Mouse (Mus musculus) spleen, adult 18-20 months (tissue): ENCODE measurements around the gene Rsbn1.

Experiments
- DNase-seq, 2 experiments: peaks; one replicate each; pipeline ENCODE4 v3.0.0; 2022; ENCODE audit warnings: mixed read lengths in 2 of 2

The Rsbn1 gene

DNA sequence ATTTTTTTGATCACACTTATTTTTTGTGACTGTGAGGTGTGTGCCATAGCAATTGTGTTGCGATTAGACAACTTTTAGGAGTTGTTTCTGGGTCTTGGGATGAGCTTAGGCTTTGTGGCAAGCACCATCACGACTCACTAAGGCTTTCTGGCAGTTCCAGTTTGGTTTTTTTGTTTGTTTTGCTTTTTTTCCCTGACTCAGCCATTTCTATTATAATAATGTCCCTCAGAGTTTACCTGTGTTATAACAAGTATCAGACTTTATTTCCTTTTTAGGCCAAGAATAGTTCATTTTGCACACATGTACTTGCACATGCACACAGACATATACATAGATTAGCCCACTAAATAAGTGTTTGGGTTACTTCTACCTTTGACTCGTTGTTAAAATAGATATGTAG lies 46.7 kb downstream of the Rsbn1 start:
- no peak for DNase-seq

DNA sequence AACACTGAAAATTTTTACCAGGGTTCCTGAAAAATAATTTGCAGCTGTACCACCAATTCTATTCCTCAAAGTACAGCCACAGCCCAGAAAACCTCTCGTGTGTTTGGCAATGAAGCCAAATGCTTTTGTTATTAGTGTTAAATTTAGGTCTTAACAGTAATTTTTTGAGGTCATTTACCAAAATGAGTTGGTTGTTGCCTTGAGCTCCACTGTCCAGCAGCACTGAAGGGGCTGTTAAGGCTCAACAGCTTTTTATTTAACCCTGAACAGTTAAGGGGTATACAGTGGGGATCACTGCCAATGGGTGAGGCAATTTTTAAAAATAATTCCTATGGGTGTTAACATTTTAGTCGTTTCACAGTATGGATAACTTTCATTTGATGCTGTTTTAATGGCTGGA lies 53.3 kb downstream of the Rsbn1 start:
- no peak for DNase-seq

DNA sequence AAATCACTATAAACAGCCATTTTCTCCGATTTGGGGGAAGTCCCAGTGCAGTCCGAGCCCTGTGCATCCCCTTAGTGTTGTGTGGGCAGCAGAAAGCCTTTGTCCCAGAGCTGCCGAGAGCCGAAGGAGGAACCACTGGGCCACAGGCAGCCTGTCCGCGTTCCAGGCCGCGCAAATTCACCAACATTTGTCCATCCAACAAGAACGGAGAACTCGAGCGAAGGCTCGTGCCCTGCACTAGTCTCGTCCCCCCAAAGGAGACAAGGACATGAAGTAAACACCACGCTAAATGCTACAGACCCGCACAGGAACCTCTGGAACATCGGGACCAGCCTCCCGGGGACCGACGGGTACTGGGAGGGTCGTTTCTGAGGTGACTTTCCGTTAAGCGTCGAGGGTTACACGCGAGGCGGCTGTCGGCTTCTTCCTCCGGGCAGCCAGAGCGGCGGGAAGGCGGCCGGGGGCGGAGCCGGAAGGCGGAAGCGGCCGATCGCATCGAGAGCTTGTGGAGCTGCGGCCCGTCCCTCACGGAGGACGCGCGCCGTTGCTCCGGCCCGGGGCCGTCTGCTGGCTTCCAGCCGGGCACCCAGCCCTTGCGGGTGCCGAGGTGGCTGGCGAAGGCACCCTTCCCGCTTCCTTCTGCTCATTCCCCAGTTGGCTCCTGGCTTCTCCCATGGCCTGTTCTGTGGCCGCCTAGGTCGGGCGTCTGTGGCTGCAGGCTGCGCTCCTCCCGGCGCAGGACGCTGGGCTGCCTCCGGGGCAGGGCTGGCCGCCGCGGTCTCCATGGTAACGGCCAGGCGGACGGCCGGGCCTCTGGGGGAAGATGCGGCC lies 54.2 kb downstream of the Rsbn1 start, which contains the start of gene Phtf1:
Gene Phtf1 (plus strand): TSS at position 250 of the 831 bp plus-strand sequence.
- peak; percentile 75 to 82 for DNase-seq

DNA sequence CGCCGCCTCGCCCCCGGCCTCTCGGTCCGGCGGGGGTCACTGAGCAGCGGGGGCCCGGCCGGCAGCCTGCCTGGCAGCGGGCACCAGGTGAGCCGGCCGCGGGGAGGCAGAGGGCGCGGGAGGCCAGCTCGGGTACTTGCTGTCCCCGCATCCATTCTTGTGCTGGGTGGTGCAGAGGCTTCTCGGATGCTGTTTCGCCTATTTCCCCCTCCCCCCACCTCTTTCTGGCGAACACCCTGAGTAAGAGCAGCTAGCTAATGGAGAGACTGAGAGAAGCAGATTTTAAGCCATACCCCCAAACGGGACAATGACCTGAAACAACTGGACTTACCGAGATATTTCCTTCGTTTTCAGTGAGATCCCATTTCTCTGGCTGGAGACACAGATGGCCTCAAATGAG lies 54.8 kb downstream of the Rsbn1 start:
- DNase-seq = no peak

DNA sequence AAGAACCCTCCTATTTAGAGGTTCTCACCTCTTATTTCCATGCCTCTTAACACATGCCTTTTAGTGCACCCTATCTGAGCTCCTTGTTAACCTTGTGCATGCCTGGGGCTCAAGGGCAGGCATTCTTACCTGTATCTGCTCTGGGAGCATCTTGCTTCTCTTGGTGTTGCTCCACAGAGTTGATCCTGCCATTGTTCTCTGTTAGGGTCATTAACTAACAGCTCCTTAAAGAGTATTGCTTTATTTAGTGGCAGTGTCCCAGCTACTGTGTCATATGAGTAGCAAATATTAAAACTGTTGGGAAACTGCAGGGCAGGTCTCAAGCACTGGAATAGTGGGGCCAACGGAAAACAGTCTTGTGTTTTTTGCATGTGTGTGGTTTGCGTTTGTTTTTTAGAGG lies 57.2 kb downstream of the Rsbn1 start:
- DNase-seq = no peak

DNA sequence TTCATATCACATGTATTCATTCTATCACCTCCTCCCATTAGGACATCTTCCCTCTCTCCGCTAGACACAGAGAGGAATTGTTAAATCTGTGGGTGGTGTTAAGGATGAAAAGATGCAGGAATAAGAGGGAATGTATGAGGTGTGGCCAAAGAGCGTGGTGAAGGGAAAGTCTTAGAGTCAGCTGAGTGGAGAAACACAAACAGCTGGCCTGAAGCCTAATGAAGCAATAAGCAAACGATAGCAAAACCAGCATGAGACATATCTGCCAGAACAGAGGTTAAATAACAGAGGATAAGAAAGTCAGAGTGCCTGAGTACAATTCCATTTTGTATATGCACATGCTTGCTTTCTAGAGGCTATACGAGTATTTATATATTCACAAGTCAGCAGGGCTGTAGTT lies 70.6 kb downstream of the Rsbn1 start:
- DNase-seq = no peak

DNA sequence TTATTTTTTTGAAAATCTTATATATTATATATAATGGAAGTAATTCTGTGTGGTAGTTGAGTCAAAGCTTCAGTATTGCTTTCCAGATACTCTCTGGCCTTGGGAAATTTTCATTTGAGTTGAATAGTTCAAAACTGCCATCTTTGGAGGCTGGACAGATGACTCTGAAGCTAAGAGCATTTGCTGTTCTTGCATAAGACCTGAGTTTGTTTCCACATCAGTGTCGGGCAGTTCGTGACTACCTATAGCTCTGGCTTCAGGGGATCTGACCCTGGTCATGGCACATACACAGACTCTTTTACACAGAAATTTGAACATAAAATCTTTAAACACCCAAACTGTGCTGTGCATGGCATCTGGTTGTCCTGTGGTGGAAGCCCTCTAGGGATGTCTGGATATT lies 71.3 kb downstream of the Rsbn1 start:
- no peak for DNase-seq

DNA sequence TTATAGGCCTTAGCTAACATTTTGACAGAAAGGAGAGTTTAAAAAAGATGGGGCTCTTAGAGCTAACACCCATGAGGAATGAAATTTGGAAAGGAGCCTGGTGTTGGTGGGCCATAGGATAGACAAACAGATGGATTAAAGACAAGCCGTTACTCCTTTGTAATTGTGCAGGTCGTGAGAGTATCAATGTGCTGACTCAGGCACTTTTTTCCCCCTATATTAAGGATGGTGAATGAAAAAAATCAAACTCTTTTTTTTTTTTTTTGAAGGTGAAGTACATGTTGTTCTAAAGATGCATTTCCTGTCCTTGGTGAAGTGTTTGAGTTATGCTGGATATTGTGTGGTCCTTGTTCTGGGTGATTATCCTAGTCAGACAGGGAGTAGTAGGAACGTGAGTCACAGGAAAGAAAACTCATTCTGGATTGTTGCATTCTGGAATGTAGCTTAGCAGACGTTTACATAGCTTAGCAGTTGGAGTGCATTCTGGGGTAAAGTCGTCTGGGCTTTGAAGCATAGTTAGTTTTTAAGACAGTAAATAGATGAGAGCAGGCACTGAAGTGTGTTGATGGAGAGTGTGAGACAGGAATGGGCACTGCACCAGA lies 74.0 kb downstream of the Rsbn1 start:
- DNase-seq = no peak

DNA sequence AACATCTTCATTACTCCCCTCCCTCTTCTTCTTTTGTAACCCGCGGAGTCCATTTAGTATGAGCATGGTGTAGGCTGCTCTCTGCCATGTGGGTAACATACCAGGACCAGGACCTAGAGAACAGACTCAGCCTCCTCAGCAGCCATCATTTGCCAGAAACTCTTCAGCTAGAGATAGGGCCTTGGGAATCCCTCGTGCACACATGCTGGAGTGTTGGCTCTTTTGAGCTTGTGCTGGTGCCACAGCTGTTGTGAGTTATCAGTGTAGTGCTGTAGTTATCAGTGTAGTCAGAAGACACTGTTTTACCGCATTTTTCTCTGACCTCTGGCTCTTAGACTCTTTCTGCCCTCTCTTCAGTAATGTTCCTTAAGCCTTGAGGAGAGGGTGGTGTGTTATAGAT lies 75.4 kb downstream of the Rsbn1 start:
- no peak for DNase-seq

DNA sequence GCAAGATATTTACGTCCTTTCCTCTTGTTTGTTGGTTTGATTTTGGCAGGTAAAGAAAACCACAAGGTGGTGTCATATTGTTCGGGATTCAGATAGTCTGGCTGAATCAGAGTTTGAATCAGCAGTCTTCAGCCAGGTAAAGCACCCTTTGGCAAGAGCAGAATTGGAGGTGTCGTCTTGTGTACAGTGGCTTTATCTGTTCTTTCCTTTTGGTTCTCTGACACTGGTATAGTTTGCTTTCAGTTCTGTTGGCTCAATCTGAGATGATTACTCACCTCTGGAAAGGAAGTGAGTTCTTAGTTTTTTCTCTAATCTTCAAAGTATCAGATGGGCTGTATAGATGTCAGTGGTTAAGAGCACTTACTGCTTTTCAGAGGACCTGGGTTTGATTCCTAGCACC lies 77.4 kb downstream of the Rsbn1 start:
- no peak for DNase-seq

DNA sequence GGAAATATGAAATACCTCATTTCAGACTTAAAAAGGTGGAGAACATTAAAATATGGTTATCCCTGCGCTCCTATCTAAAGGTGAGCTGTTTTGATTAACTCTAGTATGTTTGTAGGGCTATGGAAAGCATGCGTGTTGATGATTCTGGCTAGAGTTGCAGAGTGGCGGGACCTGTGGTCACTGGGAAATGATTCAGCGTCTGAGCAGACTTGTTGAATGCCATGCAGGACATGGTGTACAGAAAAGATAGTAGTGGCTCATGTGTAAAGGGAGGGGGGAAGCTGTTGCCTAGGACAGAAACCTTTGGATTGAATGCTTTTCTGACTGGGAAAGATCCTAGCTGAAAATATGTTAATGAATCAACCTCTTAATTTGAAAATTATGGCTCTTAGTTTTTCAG lies 84.8 kb downstream of the Rsbn1 start:
- no peak for DNase-seq

DNA sequence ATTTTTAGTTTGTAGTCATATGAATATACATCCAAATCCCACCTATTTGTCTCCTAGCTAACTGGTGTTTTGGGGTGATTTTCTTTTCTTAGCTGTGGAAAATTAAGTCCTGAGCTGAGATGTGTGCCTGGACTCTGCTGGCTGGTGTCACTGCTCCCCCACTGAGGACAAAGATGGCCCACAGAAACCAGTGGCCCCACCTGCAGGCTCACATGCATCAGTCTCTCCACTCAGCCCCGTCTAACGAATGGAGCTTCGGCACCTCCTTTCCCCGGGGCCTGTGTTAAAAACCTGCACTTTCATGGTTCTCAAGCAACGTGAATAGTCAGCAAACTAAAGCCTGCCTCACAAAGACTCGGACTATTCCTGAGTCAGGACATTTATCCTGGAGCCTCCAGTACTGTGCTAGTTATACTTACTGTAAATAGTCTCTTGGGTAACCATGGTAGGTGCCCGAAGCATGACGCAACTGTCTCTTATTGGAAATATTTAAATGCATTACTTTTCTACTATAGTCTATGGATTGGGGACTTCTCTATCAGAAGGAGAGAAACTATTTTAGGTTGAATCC lies 93.1 kb downstream of the Rsbn1 start:
- no peak for DNase-seq

DNA sequence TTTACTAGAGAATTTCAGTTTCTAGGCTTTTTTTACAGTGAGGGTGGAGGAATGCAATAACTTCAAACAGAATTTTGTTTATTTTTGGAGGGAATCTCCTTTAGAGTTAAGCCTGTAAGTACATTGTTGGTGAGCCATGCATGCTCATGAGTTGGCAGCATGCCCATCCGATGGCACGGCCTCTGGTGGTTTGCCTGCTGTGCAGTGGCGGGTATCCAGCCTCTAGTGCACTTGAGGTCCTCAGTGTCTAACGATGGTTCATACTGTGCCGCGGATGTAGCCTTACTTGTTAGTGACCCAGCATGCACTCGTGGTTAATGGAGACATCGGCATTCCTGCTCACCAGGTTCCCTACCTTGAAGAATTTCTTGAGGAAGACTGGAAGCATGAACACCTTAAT lies 93.6 kb downstream of the Rsbn1 start:
- DNase-seq = no peak

DNA sequence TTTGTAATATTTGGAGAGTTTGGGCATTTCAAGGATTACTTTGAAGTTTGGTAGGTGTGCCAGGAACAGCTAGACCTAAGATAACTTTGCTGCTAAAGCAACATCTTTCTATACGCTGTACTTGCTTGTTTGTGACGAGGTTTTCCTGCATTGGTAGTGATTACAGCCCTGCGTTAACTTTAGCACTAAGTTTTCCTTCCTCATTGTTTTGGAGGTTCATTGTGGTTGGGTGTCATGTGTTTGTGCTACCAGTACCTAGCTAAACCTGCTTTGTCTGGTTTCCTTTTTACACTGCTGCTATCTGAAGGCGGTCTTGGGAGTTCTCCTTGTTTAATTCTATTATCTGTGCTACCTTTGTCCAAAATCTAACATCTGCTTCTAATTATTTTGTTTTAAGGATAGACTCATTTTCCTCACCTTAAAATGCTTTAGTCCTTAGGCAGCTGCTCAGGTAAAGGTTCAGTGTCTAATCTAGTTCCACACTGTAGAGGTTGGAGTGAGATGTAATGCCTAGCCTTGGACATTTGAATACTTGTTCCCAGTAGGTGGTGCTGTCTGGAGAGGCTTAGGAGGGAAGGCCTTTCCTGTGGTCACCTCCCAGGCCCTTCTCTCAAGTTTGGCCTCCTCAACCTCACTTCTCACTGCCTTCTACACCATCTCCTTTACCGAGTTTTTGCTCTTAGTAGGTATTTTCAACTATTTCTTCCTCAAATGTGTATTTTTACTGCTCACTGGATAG lies 96.2 kb downstream of the Rsbn1 start:
- DNase-seq = no peak

DNA sequence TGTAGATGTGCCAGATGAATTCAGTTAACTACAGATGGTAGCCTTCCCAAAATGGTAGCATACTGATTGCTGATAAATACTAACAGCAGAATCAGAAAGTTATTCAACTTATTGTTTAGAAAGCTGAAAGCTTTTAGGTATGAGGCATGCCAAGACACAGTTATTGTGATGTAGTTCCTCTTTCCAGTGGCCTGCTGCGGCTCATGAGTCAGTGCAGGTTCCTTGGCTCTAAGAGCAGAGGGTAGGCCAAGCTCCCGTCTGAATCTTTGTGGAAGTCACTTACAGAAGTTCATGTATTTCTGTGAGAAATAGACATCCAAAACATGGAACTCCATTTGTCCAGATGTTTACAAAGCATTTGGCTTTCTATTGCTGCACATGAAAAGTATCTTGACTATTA lies 98.1 kb downstream of the Rsbn1 start:
- no peak for DNase-seq
